Mouse (Mus musculus) layer of hippocampus, adult 18-20 months (tissue): ENCODE data around the gene Arhgap44. TPM values are rescaled to one million over a fixed set of nuclear protein-coding genes. Genes with fewer than 3 reads are reported as not detected.

ENCODE experiments used
- DNase-seq, 2 experiments: peaks; one replicate each; pipeline ENCODE4 v3.0.0; 2022; ENCODE audit warnings: low spot score in 2 of 2
- total RNA-seq, 2 experiments: library from RNA; stranded (reverse); gene quantifications; 2 replicates each; pipeline ENCODE4 v1.2.3; 2021

Arhgap44 gene
- total RNA-seq, 2 experiments from 2014 or later = 117 to 126 TPM

- DNase-seq = no peak
Observed at GRCm38 (mm10) chr11:65139030-65139429, 23.7 kb downstream of the Arhgap44 start.

GRCm38 (mm10) chr11:65137145-65137652 is 25.6 kb downstream of the Arhgap44 start:
- DNase-seq = no peak

- peak; percentile 46 to 48 for DNase-seq
Observed at GRCm38 (mm10) chr11:65135251-65135739, 27.5 kb downstream of the Arhgap44 start.

GRCm38 (mm10) chr11:65133661-65134060 is 29.1 kb downstream of the Arhgap44 start:
- DNase-seq = no peak

GRCm38 (mm10) chr11:65129110-65129509 is 33.7 kb downstream of the Arhgap44 start:
- DNase-seq = no peak

GRCm38 (mm10) chr11:65128666-65129065 is 34.1 kb downstream of the Arhgap44 start:
- no peak for DNase-seq

GRCm38 (mm10) chr11:65126566-65126965 is 36.2 kb downstream of the Arhgap44 start:
- DNase-seq = peak; percentile 40 to 61

GRCm38 (mm10) chr11:65124913-65125418 is 37.8 kb downstream of the Arhgap44 start:
- no peak for DNase-seq

- no peak for DNase-seq
Observed at GRCm38 (mm10) chr11:65120276-65120675, 42.5 kb downstream of the Arhgap44 start.

GRCm38 (mm10) chr11:65115811-65116210 is 47.0 kb downstream of the Arhgap44 start:
- no peak for DNase-seq

GRCm38 (mm10) chr11:65112086-65112485 is 50.7 kb downstream of the Arhgap44 start:
- DNase-seq = no peak

GRCm38 (mm10) chr11:65111651-65112050 is 51.1 kb downstream of the Arhgap44 start:
- no peak for DNase-seq

- DNase-seq = no peak
Observed at GRCm38 (mm10) chr11:65110058-65110457, 52.7 kb downstream of the Arhgap44 start.

- peak in 1 of 2 experiments; percentile 42 for DNase-seq
Observed at GRCm38 (mm10) chr11:65107734-65108171, 55.0 kb downstream of the Arhgap44 start.

- no peak for DNase-seq
Observed at GRCm38 (mm10) chr11:65107151-65107550, 55.6 kb downstream of the Arhgap44 start.

GRCm38 (mm10) chr11:65104076-65104475 is 58.7 kb downstream of the Arhgap44 start:
- no peak for DNase-seq

- no peak for DNase-seq
Observed at GRCm38 (mm10) chr11:65101206-65101605, 61.6 kb downstream of the Arhgap44 start.

- DNase-seq = no peak
Observed at GRCm38 (mm10) chr11:65100031-65100430, 62.7 kb downstream of the Arhgap44 start.

GRCm38 (mm10) chr11:65097526-65098070 is 65.2 kb downstream of the Arhgap44 start:
- no peak for DNase-seq

GRCm38 (mm10) chr11:65096866-65097265 is 65.9 kb downstream of the Arhgap44 start:
- DNase-seq = no peak

GRCm38 (mm10) chr11:65092851-65093250 is 69.9 kb downstream of the Arhgap44 start:
- DNase-seq = no peak

GRCm38 (mm10) chr11:65090386-65090785 is 72.4 kb downstream of the Arhgap44 start:
- DNase-seq = no peak

GRCm38 (mm10) chr11:65089982-65090381 is 72.8 kb downstream of the Arhgap44 start:
- peak in 1 of 2 experiments; percentile 33 for DNase-seq
